Mouse (Mus musculus) gastrocnemius, adult 2 months (tissue): ENCODE measurements at regions not wholly inside any gene's neighbourhood (a gene's known extent, or its start where the extent isn't known, plus 50 kb on each side); places are given as distances from the start of the nearest gene placed in this dataset.
A peak's percentile ranks its signal among the peaks of the same experiment; 100 is the strongest.

Source experiments
- DNase-seq: peaks from one replicate; pipeline ENCODE4 v3.0.0; 2022
- H3K27ac ChIP-seq: fragments of 200-600 bp; 2 replicates; pipeline ENCODE4 v1.8.1; 2022; ENCODE audit warnings: mild to moderate bottlenecking
- H3K4me3 ChIP-seq: fragments of 200-600 bp; 2 replicates; pipeline ENCODE4 v1.8.1; 2022; ENCODE audit warnings: mild to moderate bottlenecking, moderate library complexity
- CTCF ChIP-seq: fragments of 200-600 bp; IDR thresholded peaks from 2 replicates; pipeline ENCODE4 v1.8.1; 2022; ENCODE audit warnings: antibody characterized with exemption, mild to moderate bottlenecking, moderate library complexity
- intact Hi-C: fragments of 180-260 bp; cut with DNase I; formaldehyde crosslinking; loops from one replicate; pipeline ENCODE4 v1.15.1; 2025

- DNase-seq, result peak; percentile 21
- Histone ChIP-seq H3K27ac (no peak overlapping the region), H3K4me3 (no peak overlapping the region)
- intact Hi-C loops, result no loop called here
- TF ChIP-seq CTCF, result no peak
Observed at GRCm38 (mm10) chr10:6007238-6007972, 85.2 kb upstream of the Rgs17 start.

DNA sequence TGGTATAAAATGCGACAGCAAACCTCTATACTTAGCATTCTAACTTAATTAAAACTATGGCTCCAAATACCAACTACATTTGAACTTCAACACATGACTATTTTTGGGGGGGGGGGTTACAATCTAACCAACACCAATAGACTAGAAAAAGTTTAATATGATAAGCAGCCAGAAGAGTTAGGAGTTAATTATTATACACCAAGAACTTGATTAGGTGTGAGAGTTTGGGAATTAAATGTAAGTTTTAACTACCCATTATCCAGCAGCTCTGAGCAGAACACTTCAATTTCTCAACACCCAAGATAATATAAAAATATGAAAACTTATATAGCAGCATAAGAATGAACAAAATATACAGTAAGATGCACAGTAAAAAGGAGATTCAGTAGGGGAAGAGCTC, 59.2 kb upstream of the Rgs17 start:
- H3K4me3 ChIP-seq, result no peak overlapping the region
- intact Hi-C loops, result no loop called here
- no peak for TF ChIP-seq CTCF
- no peak overlapping the region for H3K27ac ChIP-seq
- no peak for DNase-seq

GRCm38 (mm10) chr10:5978534-5978933, 56.3 kb upstream of the Rgs17 start:
- TF ChIP-seq CTCF, result no peak
- no peak overlapping the region for H3K4me3 ChIP-seq
- intact Hi-C loops, result no loop called here
- DNase-seq, result no peak
- H3K27ac ChIP-seq, result no peak overlapping the region
